Mouse (Mus musculus) embryonic facial prominence, embryonic 13.5 days (tissue): ENCODE data around the gene Hipk2. TPM values are rescaled to one million over a fixed set of nuclear protein-coding genes. Genes with fewer than 3 reads are reported as not detected.

ENCODE experiments used
- ATAC-seq: fragments of 200-750 bp; cut with Nextera tagmentation; 2 replicates; pipeline ENCODE4 v1.8.0; 2017; ENCODE audit warnings: low read depth; ENCODE audit not compliant: insufficient number of reproducible peaks, insufficient read depth, low FRiP score, low TSS enrichment
- H3K27ac ChIP-seq: fragments of 300-500 bp; sonication (generic); 2 replicates; pipeline ENCODE4 v1.5.1; 2015; ENCODE audit warnings: moderate library complexity, mild to moderate bottlenecking, inconsistent platforms
- H3K27me3 ChIP-seq: fragments of 300-500 bp; sonication (generic); 2 replicates; pipeline ENCODE4 v1.6.1; 2015; ENCODE audit warnings: mild to moderate bottlenecking, inconsistent platforms
- H3K36me3 ChIP-seq: fragments of 300-500 bp; sonication (generic); 2 replicates; pipeline ENCODE4 v1.6.1; 2015; ENCODE audit warnings: mild to moderate bottlenecking, inconsistent platforms
- H3K4me1 ChIP-seq: fragments of 300-500 bp; sonication (generic); 2 replicates; pipeline ENCODE4 v1.6.1; 2015; ENCODE audit warnings: inconsistent platforms
- H3K4me2 ChIP-seq: fragments of 300-500 bp; sonication (generic); 2 replicates; pipeline ENCODE4 v1.6.1; 2015; ENCODE audit warnings: moderate library complexity, mild to moderate bottlenecking, inconsistent platforms
- H3K4me3 ChIP-seq: fragments of 300-500 bp; sonication (generic); 2 replicates; pipeline ENCODE4 v1.5.1; 2015; ENCODE audit warnings: mild to moderate bottlenecking, inconsistent platforms
- H3K9ac ChIP-seq: fragments of 300-500 bp; sonication (generic); 2 replicates; pipeline ENCODE4 v1.6.1; 2015; ENCODE audit warnings: mild to moderate bottlenecking, inconsistent platforms
- H3K9me3 ChIP-seq: fragments of 300-500 bp; sonication (generic); 2 replicates; pipeline ENCODE4 v1.6.1; 2016; ENCODE audit warnings: inconsistent platforms
- WGBS: fragments of 180-500 bp; shearing (Covaris S2); methylation state at CpG from one replicate; pipeline ENCODE4 v1.1.7; 2015; ENCODE audit warnings: mixed read lengths; 5-methylcytosine and 5-hydroxymethylcytosine counted together
- polyA plus RNA-seq: library from polyadenylated mRNA; unstranded; fragments of >200 nt; fragmentation: Nextera tagmentation; extraction: Ambion mirVana; gene quantifications from 2 replicates; pipeline ENCODE4 v1.2.1, GENCODE M21; 2015

Gene Hipk2
- polyA plus RNA-seq, 1 experiment from 2014 or later: 16.2 TPM

GRCm38 (mm10) chr6:38757597-38757996 lies 118.4 kb downstream of the Hipk2 start:
- no peaks in the 10 kb centered on the region for H3K9me3 ChIP-seq
- H3K9ac ChIP-seq: no peak overlapping the region
- H3K4me3 ChIP-seq: no peak overlapping the region
- H3K27ac ChIP-seq: no peak overlapping the region
- H3K36me3 ChIP-seq: no peaks in the 10 kb centered on the region
- H3K4me1 ChIP-seq: peaks cover 20% of the 10 kb centered on the region
- no peak overlapping the region for H3K4me2 ChIP-seq
- no peaks in the 10 kb centered on the region for H3K27me3 ChIP-seq
- over 99% methylated on average over 2 of the region's 2 CpGs for WGBS
- ATAC-seq: no peak

- no peak overlapping the region for H3K27ac ChIP-seq
- no peaks in the 10 kb centered on the region for H3K27me3 ChIP-seq
- WGBS: 94% methylated on average over 4 of the region's 4 CpGs
- no peaks in the 10 kb centered on the region for H3K9me3 ChIP-seq
- no peak for ATAC-seq
- peaks cover 20% of the 10 kb centered on the region for H3K4me1 ChIP-seq
- no peak overlapping the region for H3K4me2 ChIP-seq
- no peak overlapping the region for H3K4me3 ChIP-seq
- no peak overlapping the region for H3K9ac ChIP-seq
- no peaks in the 10 kb centered on the region for H3K36me3 ChIP-seq
Observed at GRCm38 (mm10) chr6:38756968-38757367, 119.0 kb downstream of the Hipk2 start.

GRCm38 (mm10) chr6:38755961-38756360 lies 120.0 kb downstream of the Hipk2 start:
- Histone ChIP-seq H3K4me2 (no peak overlapping the region), H3K4me1 (peaks cover 10% of the 10 kb centered on the region; the same call in 1 of the 2 replicates), H3K27ac (no peak overlapping the region), H3K27me3 (no peaks in the 10 kb centered on the region), H3K9me3 (no peaks in the 10 kb centered on the region), H3K4me3 (no peak overlapping the region), H3K36me3 (no peaks in the 10 kb centered on the region), H3K9ac (no peak overlapping the region)
- WGBS: 78% methylated on average over 2 of the region's 2 CpGs
- no peak for ATAC-seq

- Histone ChIP-seq H3K4me1 (0 out of 2 replicates have a peak, but pooled peaks cover 5% of the 10 kb centered on the region), H3K27me3 (no peaks in the 10 kb centered on the region), H3K36me3 (no peaks in the 10 kb centered on the region), H3K4me3 (no peak overlapping the region), H3K9me3 (no peaks in the 10 kb centered on the region), H3K4me2 (no peak overlapping the region), H3K9ac (no peak overlapping the region), H3K27ac (no peak overlapping the region)
- WGBS: 95% methylated on average over 2 of the region's 2 CpGs
- ATAC-seq: no peak
Observed at GRCm38 (mm10) chr6:38755188-38755587, 120.8 kb downstream of the Hipk2 start.

GRCm38 (mm10) chr6:38753729-38754128 lies 122.2 kb downstream of the Hipk2 start:
- ATAC-seq: no peak
- 84% methylated on average over 2 of the region's 2 CpGs for WGBS
- no peak overlapping the region for H3K27ac ChIP-seq
- no peak overlapping the region for H3K9ac ChIP-seq
- H3K4me2 ChIP-seq: no peak overlapping the region
- no peak overlapping the region for H3K4me3 ChIP-seq
- no peaks in the 10 kb centered on the region for H3K9me3 ChIP-seq
- H3K4me1 ChIP-seq: peaks cover 6% of the 10 kb centered on the region
- H3K27me3 ChIP-seq: no peaks in the 10 kb centered on the region
- H3K36me3 ChIP-seq: no peaks in the 10 kb centered on the region

GRCm38 (mm10) chr6:38753025-38753424 lies 122.9 kb downstream of the Hipk2 start:
- no peak for ATAC-seq
- 51% methylated on average over 2 of the region's 2 CpGs for WGBS

GRCm38 (mm10) chr6:38752495-38752894 lies 123.5 kb downstream of the Hipk2 start:
- no peak for ATAC-seq
- H3K27ac ChIP-seq: no peak overlapping the region
- H3K4me3 ChIP-seq: no peak overlapping the region
- H3K27me3 ChIP-seq: no peaks in the 10 kb centered on the region
- no peak overlapping the region for H3K4me2 ChIP-seq
- H3K36me3 ChIP-seq: no peaks in the 10 kb centered on the region
- H3K4me1 ChIP-seq: peaks cover 8% of the 10 kb centered on the region
- no peak overlapping the region for H3K9ac ChIP-seq
- whole genome bisulfite sequencing: 80% methylated on average over 6 of the region's 6 CpGs
- H3K9me3 ChIP-seq: no peaks in the 10 kb centered on the region

More at GRCm38 (mm10) chr6:38753025-38753424, 122.9 kb downstream of the Hipk2 start:
- no peaks in the 10 kb centered on the region for H3K27me3 ChIP-seq
- no peak overlapping the region for H3K4me2 ChIP-seq
- no peaks in the 10 kb centered on the region for H3K36me3 ChIP-seq
- no peak overlapping the region for H3K9ac ChIP-seq
- H3K4me3 ChIP-seq: no peak overlapping the region
- H3K9me3 ChIP-seq: no peaks in the 10 kb centered on the region
- H3K27ac ChIP-seq: no peak overlapping the region
- peaks cover 8% of the 10 kb centered on the region for H3K4me1 ChIP-seq

GRCm38 (mm10) chr6:38748037-38748436 lies 127.9 kb downstream of the Hipk2 start:
- Histone ChIP-seq H3K9ac (no peak overlapping the region), H3K4me2 (no peak overlapping the region), H3K9me3 (no peaks in the 10 kb centered on the region), H3K36me3 (peaks cover 22% of the 10 kb centered on the region), H3K27me3 (no peaks in the 10 kb centered on the region), H3K27ac (no peak overlapping the region), H3K4me1 (peaks cover 8% of the 10 kb centered on the region), H3K4me3 (no peak overlapping the region)
- WGBS: 66% methylated on average over 4 of the region's 4 CpGs
- no peak for ATAC-seq

- Histone ChIP-seq H3K4me1 (no peaks in the 10 kb centered on the region), H3K4me3 (no peak overlapping the region), H3K27me3 (no peaks in the 10 kb centered on the region), H3K36me3 (peaks cover 44% of the 10 kb centered on the region), H3K9ac (no peak overlapping the region), H3K9me3 (no peaks in the 10 kb centered on the region), H3K27ac (no peak overlapping the region), H3K4me2 (no peak overlapping the region)
- no peak for ATAC-seq
- WGBS: 97% methylated on average over 7 of the region's 7 CpGs
Observed at GRCm38 (mm10) chr6:38743351-38743750, 132.6 kb downstream of the Hipk2 start.

GRCm38 (mm10) chr6:38742441-38742840 lies 133.5 kb downstream of the Hipk2 start:
- Histone ChIP-seq H3K4me2 (no peak overlapping the region), H3K36me3 (peaks cover 44% of the 10 kb centered on the region)
- 92% methylated on average over 3 of the region's 3 CpGs for WGBS

GRCm38 (mm10) chr6:38741024-38741423 lies 134.9 kb downstream of the Hipk2 start:
- 91% methylated on average over 3 of the region's 3 CpGs for WGBS
- no peak overlapping the region for H3K9ac ChIP-seq
- no peaks in the 10 kb centered on the region for H3K9me3 ChIP-seq
- no peaks in the 10 kb centered on the region for H3K4me1 ChIP-seq
- ATAC-seq: no peak
- H3K36me3 ChIP-seq: peaks cover 54% of the 10 kb centered on the region
- no peaks in the 10 kb centered on the region for H3K27me3 ChIP-seq
- H3K4me2 ChIP-seq: no peak overlapping the region
- H3K27ac ChIP-seq: no peak overlapping the region
- no peak overlapping the region for H3K4me3 ChIP-seq

More at GRCm38 (mm10) chr6:38742441-38742840, 133.5 kb downstream of the Hipk2 start:
- no peak overlapping the region for H3K9ac ChIP-seq
- H3K27ac ChIP-seq: no peak overlapping the region
- no peak overlapping the region for H3K4me3 ChIP-seq
- H3K9me3 ChIP-seq: no peaks in the 10 kb centered on the region
- ATAC-seq: no peak
- H3K27me3 ChIP-seq: no peaks in the 10 kb centered on the region
- H3K4me1 ChIP-seq: no peaks in the 10 kb centered on the region

GRCm38 (mm10) chr6:38739266-38739665 lies 136.7 kb downstream of the Hipk2 start:
- Histone ChIP-seq H3K27ac (no peak overlapping the region), H3K9ac (no peak overlapping the region), H3K4me1 (no peaks in the 10 kb centered on the region), H3K4me3 (no peak overlapping the region), H3K36me3 (peaks cover 53% of the 10 kb centered on the region), H3K4me2 (no peak overlapping the region), H3K27me3 (no peaks in the 10 kb centered on the region), H3K9me3 (no peaks in the 10 kb centered on the region)
- WGBS: 56% methylated on average over 3 of the region's 3 CpGs
- no peak for ATAC-seq

- Histone ChIP-seq H3K36me3 (peaks cover 54% of the 10 kb centered on the region), H3K4me2 (no peak overlapping the region), H3K9me3 (no peaks in the 10 kb centered on the region), H3K4me3 (no peak overlapping the region), H3K27ac (no peak overlapping the region), H3K9ac (no peak overlapping the region), H3K27me3 (no peaks in the 10 kb centered on the region), H3K4me1 (no peaks in the 10 kb centered on the region)
- ATAC-seq: no peak
- 72% methylated on average over 2 of the region's 2 CpGs for WGBS
Observed at GRCm38 (mm10) chr6:38737763-38738162, 138.2 kb downstream of the Hipk2 start.
